Mouse (Mus musculus): ENCODE data around the gene Hoxc4.

DNA sequence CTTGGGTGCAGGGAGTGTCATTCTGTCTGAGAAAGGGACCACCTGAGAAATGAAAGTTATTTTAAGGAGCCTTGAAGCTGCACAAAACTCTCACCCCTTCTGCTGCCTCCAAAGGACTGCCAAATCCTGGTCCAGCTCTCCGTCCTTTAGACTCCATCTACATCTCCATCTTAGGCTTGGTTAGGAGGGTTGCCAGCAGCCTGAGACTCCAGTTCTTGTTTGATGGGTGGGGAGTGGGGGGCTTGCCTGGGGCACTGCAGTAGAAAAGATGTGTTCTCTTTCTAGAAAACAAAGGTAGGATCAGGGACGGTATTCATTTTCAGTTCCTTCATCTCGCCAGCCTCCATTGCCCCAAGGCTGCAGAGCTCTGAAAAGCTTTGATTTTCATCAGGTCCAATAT, 21.3 kb upstream of the Hoxc4 start:
- no peak for TF ChIP-seq CTCF (IDR thresholded peaks at IDR 0.05; ENCODE audit: low read depth, low read length)
- TF ChIP-seq POLR2A (IDR thresholded peaks at IDR 0.05; ENCODE audit: insufficient read depth, low read length), result no peak
